Comparison of ENCODE assay signal across 14 mouse cellular contexts in the genomic region with DNA sequence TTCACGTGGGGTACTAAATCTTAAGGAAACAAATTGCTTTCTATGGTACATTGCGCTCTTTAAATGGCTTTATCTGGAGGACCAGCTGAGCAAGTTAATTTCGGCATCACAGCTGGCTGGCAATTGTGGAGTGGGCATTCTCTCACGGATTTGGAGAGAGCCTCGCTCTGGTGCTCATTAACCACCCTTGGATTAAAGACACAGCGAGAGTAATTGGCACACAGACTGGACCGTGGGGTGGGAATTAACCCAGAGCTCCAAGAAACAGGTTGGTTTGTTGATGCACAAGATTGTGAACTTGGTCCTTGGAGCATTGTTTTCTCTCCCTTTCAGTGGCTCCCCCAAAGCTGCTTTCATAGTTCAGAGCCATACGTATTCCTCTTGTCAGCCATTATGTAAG.
A peak's percentile ranks its signal among the peaks of the same experiment; 100 is the strongest.
DNase-seq lines count a peak whose midpoint lies in the region; ATAC-seq and TF ChIP-seq lines count a peak whose summit lies in the region.
"Had no signal": no experiment of that assay in that cellular context is flagged by ENCODE, and none has a peak within 500 bp of the region (broad histone marks: within the 10 kb centered on the region; RNA-seq: fewer than 3 reads in every experiment).

No protein-coding gene starts in this region.

- no peak overlapping the region for H3K9ac ChIP-seq in hindbrain, embryonic 13.5 days
- H3K9ac ChIP-seq in hindbrain, embryonic 12.5 days: no peak overlapping the region
- no peak overlapping the region for H3K9ac ChIP-seq in midbrain, embryonic 13.5 days (replicated peaks)
- no peak overlapping the region for H3K9ac ChIP-seq in midbrain, embryonic 16.5 days (ENCODE audit: low read depth, low read length)
- no peak overlapping the region for H3K9ac ChIP-seq in forebrain, postnatal 0 days
- H3K9ac ChIP-seq in midbrain, postnatal 0 days (replicated peaks; ENCODE audit: low read length, poor library complexity, severe bottlenecking): no peak overlapping the region
- no peak overlapping the region for H3K9ac ChIP-seq in heart, embryonic 11.5 days (ENCODE audit: low read depth, low read length)
- H3K9ac ChIP-seq: embryonic facial prominence, embryonic 12.5 days; heart, embryonic 13.5 days; limb, embryonic 13.5 days; lung, embryonic 15.5 days had no signal

- H3K4me2 ChIP-seq in hindbrain, embryonic 13.5 days: no peak overlapping the region; the same call in 1 of the 2 replicates
- H3K4me2 ChIP-seq in hindbrain, embryonic 12.5 days (replicated peaks): no peak overlapping the region
- H3K4me2 ChIP-seq in midbrain, embryonic 13.5 days (replicated peaks): no peak overlapping the region
- no peak overlapping the region for H3K4me2 ChIP-seq in midbrain, embryonic 16.5 days (ENCODE audit: low read length)
- H3K4me2 ChIP-seq in forebrain, postnatal 0 days (ENCODE audit: low read depth): no peak overlapping the region
- H3K4me2 ChIP-seq in midbrain, postnatal 0 days (ENCODE audit: low read depth, low read length, poor library complexity, severe bottlenecking): no peak overlapping the region
- no peak overlapping the region for H3K4me2 ChIP-seq in heart, embryonic 11.5 days
- H3K4me2 ChIP-seq: embryonic facial prominence, embryonic 12.5 days; heart, embryonic 13.5 days; limb, embryonic 13.5 days; lung, embryonic 15.5 days had no signal

- no peaks in the 10 kb centered on the region for H3K27me3 ChIP-seq in hindbrain, embryonic 13.5 days
- H3K27me3 ChIP-seq in hindbrain, embryonic 12.5 days: no peaks in the 10 kb centered on the region
- no peaks in the 10 kb centered on the region for H3K27me3 ChIP-seq in midbrain, embryonic 13.5 days
- no peaks in the 10 kb centered on the region for H3K27me3 ChIP-seq in midbrain, embryonic 16.5 days (ENCODE audit: control insufficient read depth, insufficient read depth, low read depth, low read length)
- H3K27me3 ChIP-seq in forebrain, postnatal 0 days (ENCODE audit: insufficient read depth, low read length): no peaks in the 10 kb centered on the region
- H3K27me3 ChIP-seq in midbrain, postnatal 0 days (ENCODE audit: insufficient read depth, low read length): no peaks in the 10 kb centered on the region
- H3K27me3 ChIP-seq in heart, embryonic 11.5 days (ENCODE audit: control insufficient read depth, insufficient read depth, low read length): no peaks in the 10 kb centered on the region
- H3K27me3 ChIP-seq: embryonic facial prominence, embryonic 12.5 days; heart, embryonic 13.5 days; limb, embryonic 13.5 days; lung, embryonic 15.5 days had no signal

- no peak overlapping the region for H3K4me3 ChIP-seq in hindbrain, embryonic 13.5 days
- H3K4me3 ChIP-seq in hindbrain, embryonic 12.5 days: no peak overlapping the region
- H3K4me3 ChIP-seq in midbrain, embryonic 13.5 days (replicated peaks): no peak overlapping the region
- H3K4me3 ChIP-seq in midbrain, embryonic 16.5 days (ENCODE audit: low read depth, low read length): no peak overlapping the region
- H3K4me3 ChIP-seq in forebrain, postnatal 0 days (ENCODE audit: low read depth, low read length): no peak overlapping the region
- H3K4me3 ChIP-seq in midbrain, postnatal 0 days (ENCODE audit: low read depth, low read length): no peak overlapping the region
- no peak overlapping the region for H3K4me3 ChIP-seq in heart, embryonic 11.5 days (ENCODE audit: low read depth, low read length)
- H3K4me3 ChIP-seq: embryonic facial prominence, embryonic 12.5 days; heart, embryonic 13.5 days; limb, embryonic 13.5 days; lung, embryonic 15.5 days had no signal

- no peak for TF ChIP-seq CTCF in forebrain, postnatal 0 days (IDR thresholded peaks at IDR 0.05; ENCODE audit: low read depth)
- TF ChIP-seq CTCF in midbrain, postnatal 0 days (IDR thresholded peaks at IDR 0.05): no peak

- peak overlapping the region; percentile 18; the same call in 1 of the 2 replicates for H3K27ac ChIP-seq in hindbrain, embryonic 13.5 days
- no peak overlapping the region for H3K27ac ChIP-seq in hindbrain, embryonic 12.5 days
- no peak overlapping the region for H3K27ac ChIP-seq in midbrain, embryonic 13.5 days
- H3K27ac ChIP-seq in midbrain, embryonic 16.5 days (ENCODE audit: low read length): no peak overlapping the region
- H3K27ac ChIP-seq in forebrain, postnatal 0 days (ENCODE audit: low read depth, low read length): no peak overlapping the region
- no peak overlapping the region for H3K27ac ChIP-seq in midbrain, postnatal 0 days (ENCODE audit: low read depth, low read length)
- no peak overlapping the region for H3K27ac ChIP-seq in heart, embryonic 11.5 days (ENCODE audit: low read depth, low read length)
- H3K27ac ChIP-seq: embryonic facial prominence, embryonic 12.5 days; heart, embryonic 13.5 days; limb, embryonic 13.5 days; lung, embryonic 15.5 days had no signal

- WGBS in hindbrain, embryonic 13.5 days: 38% methylated on average over 8 of the region's 8 CpGs
- WGBS in hindbrain, embryonic 12.5 days: 55% methylated on average over 8 of the region's 8 CpGs
- 33% methylated on average over 8 of the region's 8 CpGs for WGBS in midbrain, embryonic 13.5 days
- WGBS in midbrain, embryonic 16.5 days: 21% methylated on average over 8 of the region's 8 CpGs
- 8% methylated on average over 8 of the region's 8 CpGs for WGBS in forebrain, postnatal 0 days
- 26% methylated on average over 8 of the region's 8 CpGs for WGBS in midbrain, postnatal 0 days
- WGBS in heart, embryonic 11.5 days (ENCODE audit: insufficient replicate concordance): 71% methylated on average over 8 of the region's 8 CpGs

- DNase-seq in forebrain, postnatal 0 days: peak; percentile 67
- DNase-seq in midbrain, postnatal 0 days (ENCODE audit: low spot score): peak; percentile 72
- DNase-seq in spleen, postnatal 36 days (ENCODE audit: low spot score in 2 of 2): no peak
- DNase-seq: cerebellum, adult 11 months; thymus, postnatal 36 days had no signal

- peaks cover 15% of the 10 kb centered on the region for H3K4me1 ChIP-seq in hindbrain, embryonic 13.5 days (replicated peaks)
- peaks cover 5% of the 10 kb centered on the region; the same call in 1 of the 2 replicates for H3K4me1 ChIP-seq in hindbrain, embryonic 12.5 days
- peaks cover 8% of the 10 kb centered on the region for H3K4me1 ChIP-seq in midbrain, embryonic 13.5 days (replicated peaks)
- H3K4me1 ChIP-seq in midbrain, embryonic 16.5 days (ENCODE audit: control insufficient read depth, insufficient read depth, low read length): peaks cover 9% of the 10 kb centered on the region
- no peaks in the 10 kb centered on the region for H3K4me1 ChIP-seq in forebrain, postnatal 0 days (ENCODE audit: insufficient read depth)
- H3K4me1 ChIP-seq in midbrain, postnatal 0 days (ENCODE audit: insufficient read depth, low read length): no peaks in the 10 kb centered on the region
- no peaks in the 10 kb centered on the region for H3K4me1 ChIP-seq in heart, embryonic 11.5 days (ENCODE audit: control insufficient read depth, insufficient read depth, low read length)
- H3K4me1 ChIP-seq: embryonic facial prominence, embryonic 12.5 days; heart, embryonic 13.5 days; lung, embryonic 15.5 days had no signal

- H3K36me3 ChIP-seq in hindbrain, embryonic 13.5 days: no peaks in the 10 kb centered on the region
- no peaks in the 10 kb centered on the region for H3K36me3 ChIP-seq in hindbrain, embryonic 12.5 days
- no peaks in the 10 kb centered on the region for H3K36me3 ChIP-seq in midbrain, embryonic 13.5 days
- no peaks in the 10 kb centered on the region for H3K36me3 ChIP-seq in midbrain, embryonic 16.5 days (ENCODE audit: control insufficient read depth, insufficient read depth, low read length)
- no peaks in the 10 kb centered on the region for H3K36me3 ChIP-seq in forebrain, postnatal 0 days (ENCODE audit: insufficient read depth)
- no peaks in the 10 kb centered on the region for H3K36me3 ChIP-seq in midbrain, postnatal 0 days (ENCODE audit: insufficient read depth, low read length)
- H3K36me3 ChIP-seq in heart, embryonic 11.5 days (ENCODE audit: control insufficient read depth, insufficient read depth, low read length): no peaks in the 10 kb centered on the region
- H3K36me3 ChIP-seq: embryonic facial prominence, embryonic 12.5 days; heart, embryonic 13.5 days; limb, embryonic 13.5 days; lung, embryonic 15.5 days had no signal

- ATAC-seq in hindbrain, embryonic 13.5 days (ENCODE audit: low FRiP score): no peak
- ATAC-seq in hindbrain, embryonic 12.5 days (ENCODE audit: low FRiP score): no peak
- ATAC-seq in midbrain, embryonic 13.5 days: peak; percentile 50; the same call in 1 of the 2 replicates
- no peak for ATAC-seq in midbrain, embryonic 16.5 days
- ATAC-seq in forebrain, postnatal 0 days: peak; percentile 67; the same call in 1 of the 2 replicates
- ATAC-seq in midbrain, postnatal 0 days (ENCODE audit: low FRiP score): no peak
- ATAC-seq in heart, embryonic 11.5 days (replicated peaks; ENCODE audit: insufficient number of reproducible peaks, low FRiP score, low TSS enrichment): no peak

- H3K9me3 ChIP-seq in hindbrain, embryonic 13.5 days: no peaks in the 10 kb centered on the region
- H3K9me3 ChIP-seq in hindbrain, embryonic 12.5 days (replicated peaks): no peaks in the 10 kb centered on the region
- H3K9me3 ChIP-seq in midbrain, embryonic 13.5 days: no peaks in the 10 kb centered on the region
- no peaks in the 10 kb centered on the region for H3K9me3 ChIP-seq in midbrain, embryonic 16.5 days (replicated peaks; ENCODE audit: control insufficient read depth, low read length, poor library complexity, severe bottlenecking)
- no peaks in the 10 kb centered on the region for H3K9me3 ChIP-seq in forebrain, postnatal 0 days (ENCODE audit: low read length)
- H3K9me3 ChIP-seq in midbrain, postnatal 0 days (ENCODE audit: low read length): no peaks in the 10 kb centered on the region
- H3K9me3 ChIP-seq in heart, embryonic 11.5 days (replicated peaks; ENCODE audit: control insufficient read depth, low read length): no peaks in the 10 kb centered on the region
- H3K9me3 ChIP-seq: embryonic facial prominence, embryonic 12.5 days; heart, embryonic 13.5 days; limb, embryonic 13.5 days; lung, embryonic 15.5 days had no signal

Comparison
In these comparisons a context has a peak if more than half of its experiments do, and no peak if none do; other contexts are left out.
1. ATAC-seq: peak in midbrain, embryonic 13.5 days (single experiment) and forebrain, postnatal 0 days (single experiment); none in hindbrain, embryonic 13.5 days (single experiment), hindbrain, embryonic 12.5 days (single experiment), midbrain, embryonic 16.5 days (single experiment), midbrain, postnatal 0 days (single experiment) and heart, embryonic 11.5 days (single experiment).
2. DNase-seq: peak in forebrain, postnatal 0 days (single experiment) and midbrain, postnatal 0 days (single experiment); none in spleen, postnatal 36 days (0 of 2).